Mouse (Mus musculus) cerebellum, adult 11 months (tissue): ENCODE measurements around the gene Rspo3.

Experiments used
- DNase-seq: peaks from one replicate; pipeline ENCODE4 v3.0.0; 2022

The Rspo3 gene

DNA sequence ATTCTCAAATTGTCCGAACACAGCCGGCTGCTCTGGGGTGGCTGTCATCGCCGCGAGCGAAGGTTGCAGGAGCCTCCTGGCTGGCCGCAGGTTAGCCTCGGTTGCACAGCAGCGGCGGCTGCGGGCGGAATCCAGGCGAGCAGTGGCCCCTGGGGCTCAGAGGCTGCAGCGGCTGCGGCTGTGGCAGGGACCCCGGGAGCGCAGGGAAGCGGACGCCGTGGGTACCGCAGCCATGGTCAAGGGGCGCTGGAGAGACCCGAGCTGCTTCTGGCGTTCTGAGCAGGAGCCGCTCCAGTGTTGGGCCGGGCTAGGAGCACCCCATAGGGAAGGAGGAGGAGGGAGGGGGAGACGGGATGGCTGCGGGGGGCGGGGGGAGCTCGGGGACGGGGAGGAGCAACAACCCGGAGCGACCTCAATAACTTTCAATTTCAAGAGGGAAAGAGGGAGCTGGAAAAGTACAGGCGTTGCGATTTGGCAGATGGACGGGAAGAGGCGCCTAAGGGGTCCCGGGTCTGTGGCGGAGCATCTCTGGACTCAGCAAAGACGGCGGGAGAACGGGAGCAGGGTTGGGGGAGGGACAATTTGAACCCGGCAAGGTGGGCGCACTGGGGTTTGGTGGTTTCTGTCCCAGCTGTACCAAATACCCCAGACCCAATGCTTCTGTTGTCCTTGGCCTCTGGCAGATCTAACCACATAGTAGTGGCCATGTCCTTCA, at the start of gene Rspo3:
Rspo3 (minus strand) TSS at position 322 of the 715 bp plus-strand sequence.
- no peak for DNase-seq

DNA sequence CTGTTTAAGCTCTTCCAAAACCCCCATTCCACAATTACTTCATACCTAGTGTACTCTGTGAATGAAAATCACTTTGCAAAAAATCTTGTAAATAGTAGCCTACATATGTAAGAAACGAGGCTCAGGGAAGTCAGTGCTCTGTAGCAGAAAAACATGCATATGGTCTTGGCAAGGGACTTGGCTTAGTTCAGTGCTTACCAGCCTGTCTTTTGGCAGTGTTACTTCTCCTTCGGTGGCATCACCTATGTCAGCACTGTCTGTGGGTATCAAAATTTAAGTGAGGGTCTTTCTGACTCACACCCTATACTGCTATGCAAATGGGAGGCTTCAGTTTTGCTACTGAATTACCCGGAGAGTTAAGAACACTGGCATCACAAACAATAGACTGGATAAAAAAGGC, 46.3 kb upstream of the Rspo3 start:
- no peak for DNase-seq

DNA sequence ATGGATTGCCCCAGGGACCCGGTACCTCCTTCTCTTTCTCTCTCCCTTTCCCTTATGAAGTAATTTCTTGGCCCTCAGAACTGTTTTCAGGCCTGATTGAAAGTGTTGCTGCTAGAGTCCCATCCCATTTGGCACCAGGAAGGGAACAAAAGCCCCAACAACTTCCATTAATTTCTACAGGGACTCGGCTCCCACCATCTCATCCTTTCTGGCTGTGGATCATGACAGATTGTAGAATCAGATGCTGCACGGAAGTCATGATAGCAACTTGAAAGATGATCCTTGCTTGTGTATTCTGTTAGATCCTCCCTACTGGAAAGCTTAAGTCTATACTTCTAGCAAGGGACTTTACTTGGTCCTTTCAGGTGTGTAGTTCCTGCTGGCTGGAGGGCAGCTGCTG, 45.8 kb upstream of the Rspo3 start:
- no peak for DNase-seq

GRCm38 (mm10) chr10:29555983-29556382, 20.3 kb upstream of the Rspo3 start:
- DNase-seq, result no peak

- no peak for DNase-seq
Observed at GRCm38 (mm10) chr10:29554365-29554764, 18.7 kb upstream of the Rspo3 start.

DNA sequence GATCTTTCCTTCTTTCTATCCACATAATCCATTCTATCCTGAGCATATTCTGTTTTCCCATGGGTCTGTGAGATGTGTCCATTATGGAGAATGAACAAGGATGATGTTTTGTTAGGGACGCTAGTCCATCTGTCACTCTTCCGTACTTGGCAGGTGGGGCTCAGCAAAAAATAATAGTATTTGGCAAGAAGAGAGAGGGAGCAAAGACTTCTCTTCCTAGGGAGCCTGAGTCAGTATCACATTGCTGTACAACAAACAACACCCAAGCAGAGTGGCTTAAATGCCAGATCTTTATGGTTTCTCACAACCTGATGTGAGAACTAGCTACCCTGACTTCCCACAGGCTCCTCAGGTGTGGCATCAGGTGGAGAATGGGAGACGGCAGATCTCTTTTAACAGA, 7.3 kb upstream of the Rspo3 start:
- no peak for DNase-seq

GRCm38 (mm10) chr10:29539516-29539915, 3.8 kb upstream of the Rspo3 start:
- DNase-seq, result no peak

GRCm38 (mm10) chr10:29538791-29539190, 3.1 kb upstream of the Rspo3 start:
- no peak for DNase-seq

GRCm38 (mm10) chr10:29534830-29535227, 838 bp downstream of the Rspo3 start:
- DNase-seq, result no peak

GRCm38 (mm10) chr10:29533846-29534829, 1.5 kb downstream of the Rspo3 start:
- DNase-seq, result no peak

DNA sequence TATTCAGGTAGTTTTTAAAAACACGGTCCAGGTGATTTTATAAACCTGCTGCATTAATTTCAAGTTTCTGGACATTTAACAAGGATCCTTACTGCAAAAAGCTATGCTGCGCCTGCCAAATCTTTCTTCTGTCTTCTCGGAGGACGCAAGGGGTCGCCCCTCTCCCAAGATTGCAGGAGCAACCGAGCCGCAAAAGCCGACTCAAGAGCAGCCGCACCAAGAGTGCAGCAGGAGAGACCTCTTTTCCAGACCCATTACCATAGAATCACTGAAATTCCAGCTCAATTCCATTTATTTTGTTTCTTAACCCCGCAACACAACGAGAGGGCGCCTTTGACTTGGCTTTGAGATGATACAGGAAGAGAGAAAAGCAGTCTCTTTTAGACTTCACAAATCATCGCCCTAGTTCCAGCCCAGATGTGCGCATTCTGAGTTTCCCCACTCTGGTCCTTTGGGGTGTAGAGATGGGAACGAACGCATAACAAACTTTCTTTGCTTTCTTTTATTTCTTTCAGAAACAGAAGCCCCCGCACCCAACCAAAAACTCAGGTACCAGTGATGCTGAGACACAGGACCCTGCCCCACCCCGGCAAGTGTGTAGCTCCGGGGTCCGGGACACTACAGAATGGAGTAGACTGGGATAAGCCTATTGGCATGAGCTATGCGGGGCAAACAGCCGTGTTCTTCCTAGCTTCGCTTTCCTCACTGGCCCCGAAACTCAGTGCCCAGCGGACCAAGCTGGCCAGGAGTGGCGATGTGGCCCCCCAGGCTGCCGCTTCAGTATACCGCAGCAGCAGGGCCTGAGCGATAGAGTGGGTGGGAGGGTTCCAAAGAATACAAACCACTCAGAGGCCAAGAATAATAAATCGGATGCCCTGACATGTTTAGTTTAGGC, 2.6 kb downstream of the Rspo3 start:
- peak; percentile 52 for DNase-seq

DNA sequence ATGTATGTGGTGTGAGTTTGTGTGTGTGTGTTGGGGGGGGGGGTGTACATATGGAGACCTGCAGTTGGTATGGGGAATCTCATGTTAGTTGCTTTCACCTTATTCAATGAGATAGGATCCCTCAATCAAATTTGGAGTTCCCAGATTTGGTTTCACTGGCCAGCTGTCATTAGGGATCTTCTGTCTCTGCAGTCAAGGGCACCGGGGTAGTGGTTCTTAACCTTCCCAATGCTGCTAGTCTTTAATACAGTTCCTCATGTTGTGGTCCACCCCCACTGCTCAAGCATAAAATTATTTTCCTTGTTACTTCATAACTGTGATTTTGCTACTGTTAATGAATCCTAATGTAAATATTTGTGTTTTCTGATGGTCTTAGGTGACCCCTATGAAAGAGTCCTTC, 22.1 kb downstream of the Rspo3 start:
- no peak for DNase-seq

GRCm38 (mm10) chr10:29508167-29508566, 27.5 kb downstream of the Rspo3 start:
- no peak for DNase-seq

DNA sequence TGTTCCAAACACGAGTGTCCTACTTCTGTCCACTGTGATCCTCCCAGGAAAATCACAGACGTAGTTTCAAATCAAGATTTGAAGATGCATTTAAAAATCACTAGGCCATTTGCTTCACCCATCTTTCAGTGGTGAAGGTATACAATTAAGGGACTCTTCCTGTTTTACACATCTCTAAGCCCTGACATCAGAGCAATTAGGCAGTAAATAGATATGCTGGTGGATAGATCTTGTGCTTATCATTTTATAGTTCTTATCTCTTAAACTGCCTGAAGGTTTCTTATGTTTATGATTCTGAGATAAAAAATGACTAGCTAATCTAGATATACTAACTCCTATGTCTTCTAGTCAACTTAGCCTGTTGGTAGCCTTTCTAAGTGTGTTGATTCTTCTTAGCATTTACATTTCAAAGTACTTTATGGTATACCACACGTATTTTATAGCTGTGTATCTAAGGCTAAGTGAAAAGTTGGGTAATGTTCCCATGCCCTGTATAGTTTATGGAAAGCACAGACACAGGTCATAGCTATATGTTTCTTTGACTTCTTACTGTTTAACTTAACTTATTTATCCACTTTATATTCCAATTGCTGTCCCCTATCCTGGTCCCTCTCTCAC, 38.4 kb downstream of the Rspo3 start:
- DNase-seq, result no peak

DNA sequence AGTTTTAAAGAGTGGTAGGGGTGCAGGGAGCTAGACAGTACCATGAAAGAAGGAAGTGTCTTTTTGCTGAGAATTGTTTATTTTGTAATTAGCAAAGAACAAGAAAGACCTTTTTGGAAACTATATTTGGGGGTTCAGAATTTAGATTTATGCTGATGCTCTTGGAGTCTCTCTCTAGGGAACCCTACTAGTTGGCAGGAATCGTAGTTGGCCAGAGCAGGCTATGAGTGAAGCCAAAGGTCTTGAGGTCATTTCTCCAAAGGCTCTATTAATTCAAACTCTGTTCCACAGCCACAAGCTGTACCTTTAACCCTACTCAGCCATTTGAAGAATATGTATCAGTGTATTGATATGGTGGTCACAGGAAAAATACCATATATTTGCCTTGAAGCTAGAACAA, 41.7 kb downstream of the Rspo3 start:
- no peak for DNase-seq

DNA sequence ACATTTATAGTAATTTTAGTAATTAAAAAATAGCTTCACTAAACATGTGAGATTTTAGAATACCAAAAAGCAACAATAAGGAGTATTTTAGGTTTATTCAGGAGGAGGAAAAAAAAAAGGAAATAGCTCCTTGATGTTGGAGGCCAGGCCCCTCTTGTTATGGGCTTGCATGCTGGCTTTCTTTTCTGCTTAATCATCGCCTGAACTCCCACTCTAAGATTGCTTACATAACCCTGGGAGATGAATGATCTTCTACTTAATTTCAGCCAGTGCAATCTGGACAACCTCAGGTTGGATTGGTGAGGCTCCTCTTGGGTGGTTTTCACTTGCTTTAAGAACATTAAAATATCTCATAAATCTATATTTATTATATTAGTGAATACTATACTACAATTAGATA, 54.7 kb downstream of the Rspo3 start:
- no peak for DNase-seq

DNA sequence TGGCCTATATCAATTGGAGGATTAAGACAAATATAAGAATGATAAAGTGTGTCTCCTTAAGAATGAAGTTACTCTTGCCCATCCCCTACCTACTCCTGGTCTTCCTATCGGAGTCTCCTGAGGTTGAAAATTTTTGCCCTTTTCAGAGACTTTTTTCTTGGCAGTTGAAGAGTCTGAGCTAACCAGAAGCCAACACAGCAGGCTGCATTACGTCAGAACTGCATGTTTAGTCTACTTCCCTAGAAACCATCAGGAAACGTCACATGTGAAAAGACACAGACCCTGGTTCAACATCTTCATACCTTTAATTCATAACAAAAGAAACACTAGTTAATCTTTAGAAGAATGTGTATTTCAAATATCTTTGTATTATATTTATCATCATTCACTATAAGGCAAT, 56.3 kb downstream of the Rspo3 start:
- no peak for DNase-seq

- DNase-seq, result no peak
Observed at GRCm38 (mm10) chr10:29470454-29470853, 65.2 kb downstream of the Rspo3 start.

DNA sequence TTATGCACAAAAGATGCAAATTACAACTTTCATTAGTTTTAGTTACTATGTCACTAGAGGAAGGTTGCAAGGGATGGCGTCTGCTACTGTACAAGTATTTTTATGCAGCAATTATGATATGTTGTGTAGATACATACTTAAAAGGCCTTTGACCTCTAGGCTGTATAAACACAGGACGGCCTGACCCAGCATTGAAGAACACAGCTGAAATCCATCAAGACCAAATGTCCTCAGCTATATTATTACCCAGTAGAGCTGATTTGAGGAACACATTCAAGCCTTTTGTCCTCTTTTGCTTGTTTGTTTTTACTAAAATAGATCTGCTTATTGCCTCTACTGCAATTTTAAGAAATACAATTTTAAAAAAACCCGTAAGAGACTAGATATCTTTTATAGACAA, 75.6 kb downstream of the Rspo3 start:
- DNase-seq, result no peak

- no peak for DNase-seq
Observed at GRCm38 (mm10) chr10:29459632-29460031, 76.0 kb downstream of the Rspo3 start.

DNA sequence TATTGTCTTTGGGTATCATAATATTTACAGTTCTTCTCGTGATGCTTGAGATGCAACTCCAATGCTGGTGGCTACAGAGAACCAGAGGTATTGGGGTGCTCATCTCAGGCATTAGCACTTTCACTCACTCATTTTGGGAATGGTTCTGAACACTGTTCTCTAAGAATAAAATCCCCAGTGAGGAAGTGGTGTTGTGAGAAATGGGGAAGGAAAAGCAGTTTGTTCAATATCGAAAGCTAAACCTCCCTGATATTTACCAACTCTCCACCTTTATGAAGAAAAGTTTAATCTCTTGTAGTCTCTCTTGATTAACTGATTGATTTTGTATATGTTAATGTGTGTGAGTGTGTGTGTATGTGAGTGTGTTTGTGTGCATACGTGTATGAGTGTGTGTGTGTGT, 90.6 kb downstream of the Rspo3 start:
- no peak for DNase-seq

- no peak for DNase-seq
Observed at GRCm38 (mm10) chr10:29441297-29441696, 94.4 kb downstream of the Rspo3 start.
